Mouse (Mus musculus) megakaryocyte, embryonic 14.5 days (primary cell): ENCODE results near the gene Tfap2a. TPM values are rescaled to one million over a fixed set of nuclear protein-coding genes. Genes with fewer than 3 reads are reported as not detected.

Experiments
- H3K27me3 ChIP-seq: replicated peaks from 2 replicates; pipeline ENCODE3; 2012; ENCODE audit warnings: inconsistent platforms
- H3K36me3 ChIP-seq: replicated peaks from 2 replicates; pipeline ENCODE3; 2012; ENCODE audit warnings: low read length, inconsistent platforms, mixed read lengths
- H3K4me1 ChIP-seq: 2 replicates; pipeline ENCODE4 v1.6.1; 2012; ENCODE audit warnings: inconsistent platforms
- H3K4me3 ChIP-seq: replicated peaks from 2 replicates; pipeline ENCODE3; 2012; ENCODE audit warnings: moderate library complexity, mild to moderate bottlenecking, inconsistent platforms
- H3K9me3 ChIP-seq: 2 replicates; pipeline ENCODE4 v1.6.1; 2012; ENCODE audit warnings: inconsistent platforms
- FLI1 ChIP-seq: IDR thresholded peaks from 2 replicates; pipeline ENCODE4 v1.6.1; 2012; ENCODE audit warnings: low read length, inconsistent platforms, mixed read lengths
- GATA1 ChIP-seq: IDR thresholded peaks from 3 replicates; pipeline ENCODE4 v1.6.1; 2012; ENCODE audit warnings: mixed read lengths, low read length, inconsistent platforms, borderline replicate concordance
- polyA plus RNA-seq: library from polyadenylated mRNA; stranded (reverse); fragments of >175 nt; gene quantifications from 2 replicates; pipeline ENCODE4 v1.2.3, GENCODE M21; 2012; ENCODE audit warnings: low replicate concordance; ENCODE audit not compliant: insufficient read depth

Tfap2a gene
- polyA plus RNA-seq, 1 experiment, result not detected

GRCm38 (mm10) chr13:40734316-40734965 is 3.7 kb downstream of the Tfap2a start:
- TF ChIP-seq GATA1, result no peak
- no peak for TF ChIP-seq FLI1
- Histone ChIP-seq H3K4me3 (peak overlapping the region; percentile 89), H3K4me1 (peaks cover 51% of the 10 kb centered on the region), H3K27me3 (peaks cover 98% of the 10 kb centered on the region), H3K9me3 (no peaks in the 10 kb centered on the region), H3K36me3 (no peaks in the 10 kb centered on the region)

DNA sequence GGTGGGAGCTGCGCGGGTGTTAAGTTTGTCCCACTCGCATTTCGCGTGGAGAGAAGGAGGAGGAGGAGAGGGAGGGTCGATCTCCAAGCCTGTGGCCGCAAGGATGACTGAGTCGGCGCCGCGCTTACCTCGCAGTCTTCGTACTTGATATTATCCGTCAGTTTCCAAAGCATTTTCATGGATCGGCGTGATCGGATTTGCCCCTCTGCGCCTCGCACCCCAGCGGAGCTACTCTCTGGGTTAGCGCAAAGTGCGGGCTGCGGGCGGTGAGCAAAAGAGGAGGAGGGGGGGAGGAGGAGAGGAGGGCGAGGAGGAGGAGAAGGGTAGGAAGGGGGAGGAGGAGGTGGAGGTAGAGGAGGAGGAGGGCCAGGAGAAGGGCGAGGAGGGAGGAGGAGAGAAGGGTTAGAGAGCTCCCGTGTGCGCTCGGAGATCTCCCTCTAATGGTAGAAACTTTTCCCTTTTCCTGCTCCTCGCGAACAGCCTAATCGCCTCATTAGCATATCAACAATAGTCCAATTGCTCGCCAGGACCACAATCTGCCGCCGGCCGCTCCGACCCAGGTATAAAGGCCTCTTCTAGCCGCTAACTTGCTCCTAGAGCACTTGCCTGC is 4.5 kb downstream of the Tfap2a start:
- H3K4me1 ChIP-seq, result peaks cover 53% of the 10 kb centered on the region
- H3K9me3 ChIP-seq, result no peaks in the 10 kb centered on the region
- no peaks in the 10 kb centered on the region for H3K36me3 ChIP-seq
- TF ChIP-seq GATA1, result no peak
- TF ChIP-seq FLI1, result no peak
- peak overlapping the region; percentile 89 for H3K4me3 ChIP-seq
- H3K27me3 ChIP-seq, result peaks cover 98% of the 10 kb centered on the region

DNA sequence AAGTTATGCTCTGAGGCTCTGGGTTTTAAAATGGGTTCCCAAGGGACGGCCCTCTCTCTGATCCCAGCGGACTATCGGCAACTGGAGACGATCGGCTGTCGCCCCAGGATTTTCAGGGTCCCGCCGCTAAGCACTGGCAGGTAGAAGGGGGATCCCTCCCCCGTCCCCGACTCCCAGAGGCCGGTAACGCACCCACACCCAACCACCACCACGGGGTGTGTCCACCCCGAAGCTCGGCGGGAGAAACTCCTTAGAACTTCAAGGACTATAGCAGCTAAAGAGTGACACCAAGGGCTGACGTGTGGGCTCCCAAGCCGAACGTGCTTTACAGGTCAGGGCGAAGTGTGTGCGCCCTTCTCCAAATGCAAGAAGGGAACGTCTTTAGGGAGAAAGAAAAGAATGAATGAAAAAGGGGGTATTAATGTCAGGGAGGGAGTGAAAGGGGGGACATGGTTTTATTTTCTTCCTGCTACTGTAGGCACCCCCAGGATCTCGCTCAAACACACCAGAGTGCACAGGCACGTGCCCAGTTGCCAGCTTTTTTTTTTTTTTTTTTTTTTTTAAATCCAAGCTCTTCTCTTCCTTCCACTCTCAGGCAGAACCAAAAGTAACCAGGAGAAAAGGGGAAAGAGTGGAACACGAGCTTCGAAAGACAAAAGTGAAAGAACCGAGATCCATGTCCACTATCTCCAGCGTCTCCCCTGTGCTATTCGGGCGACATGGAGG is 5.2 kb downstream of the Tfap2a start:
- Histone ChIP-seq H3K4me3 (peak overlapping the region; percentile 89), H3K27me3 (peaks cover 98% of the 10 kb centered on the region), H3K4me1 (peaks cover 59% of the 10 kb centered on the region), H3K36me3 (no peaks in the 10 kb centered on the region), H3K9me3 (peaks cover 4% of the 10 kb centered on the region; the same call in 1 of the 2 replicates)
- no peak for TF ChIP-seq FLI1
- no peak for TF ChIP-seq GATA1

DNA sequence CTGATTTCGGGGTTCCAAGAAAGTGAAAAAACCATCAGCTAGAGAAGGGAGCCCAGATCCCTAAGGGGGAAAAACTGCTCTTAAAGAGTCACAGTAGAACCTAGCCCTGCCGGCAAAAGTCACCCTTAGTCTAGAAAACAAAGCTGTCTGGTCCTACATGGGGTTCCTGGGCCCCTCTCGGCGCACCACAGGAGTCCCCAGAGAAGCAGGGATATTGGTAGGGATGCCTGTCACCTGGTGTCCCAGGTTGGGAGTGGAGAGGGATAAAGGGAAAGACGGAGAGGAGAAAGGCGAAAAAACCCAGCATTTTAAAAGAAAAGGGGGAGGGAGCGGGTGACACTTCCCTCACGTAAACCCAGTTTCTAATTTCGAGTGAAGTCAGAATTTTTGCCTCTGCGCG is 6.1 kb downstream of the Tfap2a start:
- TF ChIP-seq FLI1 (no peak), GATA1 (no peak)
- Histone ChIP-seq H3K9me3 (peaks cover 4% of the 10 kb centered on the region; the same call in 1 of the 2 replicates), H3K4me1 (peaks cover 61% of the 10 kb centered on the region), H3K36me3 (no peaks in the 10 kb centered on the region), H3K27me3 (peaks cover 96% of the 10 kb centered on the region), H3K4me3 (no peak overlapping the region)

DNA sequence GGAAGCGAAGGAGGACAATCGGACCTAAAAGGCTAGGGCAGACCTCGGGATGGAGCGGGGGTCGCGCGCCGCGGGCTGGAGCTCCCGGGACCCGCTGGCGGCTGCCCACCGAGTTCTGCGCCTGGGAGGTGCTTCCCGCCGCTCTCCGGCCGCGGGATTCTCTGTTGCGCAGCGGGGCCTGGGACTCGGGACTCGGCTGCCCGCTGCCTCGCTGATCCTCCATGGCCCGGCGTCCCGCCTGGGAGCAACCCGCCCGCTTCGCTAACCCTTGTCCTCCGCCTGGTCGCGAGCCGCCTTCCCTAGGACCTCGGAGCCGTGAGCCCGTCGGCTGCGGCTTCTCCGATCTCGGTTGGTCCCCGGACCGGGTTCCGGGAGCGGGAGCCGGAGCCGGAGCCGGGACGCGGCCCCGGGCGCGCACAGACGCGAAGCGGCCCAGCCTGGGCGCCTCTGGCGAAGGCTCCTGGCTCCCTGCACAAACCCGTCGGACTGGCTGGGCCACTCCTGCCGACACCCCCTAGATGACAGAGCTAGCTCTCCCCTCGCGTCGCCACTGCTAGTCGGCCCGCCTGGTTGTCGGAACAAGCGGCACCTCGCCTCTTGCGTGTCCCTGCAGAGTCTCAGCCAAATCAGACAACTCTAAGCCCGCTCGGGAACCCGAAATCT is 6.9 kb downstream of the Tfap2a start:
- Histone ChIP-seq H3K9me3 (peaks cover 4% of the 10 kb centered on the region; the same call in 1 of the 2 replicates), H3K36me3 (no peaks in the 10 kb centered on the region), H3K4me1 (peaks cover 61% of the 10 kb centered on the region), H3K27me3 (peaks cover 94% of the 10 kb centered on the region), H3K4me3 (peak overlapping the region; percentile 93)
- TF ChIP-seq FLI1, result no peak
- no peak for TF ChIP-seq GATA1

GRCm38 (mm10) chr13:40730651-40731178 is 7.5 kb downstream of the Tfap2a start:
- Histone ChIP-seq H3K9me3 (peaks cover 4% of the 10 kb centered on the region; the same call in 1 of the 2 replicates), H3K4me3 (peak overlapping the region; percentile 93), H3K27me3 (peaks cover 94% of the 10 kb centered on the region)

DNA sequence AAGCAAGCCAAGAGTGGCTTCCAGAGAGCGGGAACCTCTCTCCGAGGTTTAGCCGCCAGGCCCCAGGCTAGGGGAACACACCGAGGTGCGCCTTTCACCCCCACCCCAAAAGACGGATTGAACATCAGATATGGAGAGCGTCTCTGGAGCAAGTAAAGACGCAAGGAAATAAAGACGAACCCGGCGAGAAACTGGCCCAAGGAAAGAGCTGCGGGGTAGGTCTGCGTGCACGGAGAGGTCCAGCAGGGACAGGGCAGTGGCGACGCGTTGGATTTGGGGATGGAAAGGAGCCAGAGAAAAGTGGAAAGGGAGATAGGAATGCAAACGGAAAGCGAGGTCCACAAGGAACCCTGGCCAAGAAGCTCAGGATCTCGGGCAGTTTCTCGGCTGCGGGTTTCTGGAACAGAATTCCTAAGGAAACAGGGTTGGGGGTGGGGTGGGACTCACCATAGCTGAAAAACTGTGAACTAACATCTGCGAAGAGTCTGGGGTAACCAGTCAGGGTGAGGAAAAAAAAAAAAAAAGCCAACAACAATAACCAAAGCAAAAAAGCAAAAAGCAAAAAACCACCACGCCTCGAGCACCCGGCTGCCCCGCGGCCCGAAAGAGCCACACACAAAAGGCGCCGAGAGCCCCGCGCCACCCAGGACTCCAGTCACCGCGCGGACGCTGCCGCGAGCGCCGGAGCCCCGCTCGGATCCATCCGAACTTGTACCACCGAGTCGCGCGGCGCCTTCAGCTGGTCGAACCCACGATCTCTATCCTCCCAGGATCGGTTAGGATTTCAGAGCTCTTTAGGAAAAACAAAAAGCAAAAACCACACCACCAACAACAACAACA is 8.4 kb downstream of the Tfap2a start:
- Histone ChIP-seq H3K4me3 (peak overlapping the region; percentile 82), H3K27me3 (peaks cover 93% of the 10 kb centered on the region), H3K9me3 (peaks cover 4% of the 10 kb centered on the region; the same call in 1 of the 2 replicates), H3K4me1 (peaks cover 61% of the 10 kb centered on the region), H3K36me3 (no peaks in the 10 kb centered on the region)
- TF ChIP-seq FLI1, result no peak
- TF ChIP-seq GATA1, result no peak

More at GRCm38 (mm10) chr13:40730651-40731178, 7.5 kb downstream of the Tfap2a start:
- Histone ChIP-seq H3K4me1 (peaks cover 61% of the 10 kb centered on the region), H3K36me3 (no peaks in the 10 kb centered on the region)
- no peak for TF ChIP-seq GATA1
- no peak for TF ChIP-seq FLI1

DNA sequence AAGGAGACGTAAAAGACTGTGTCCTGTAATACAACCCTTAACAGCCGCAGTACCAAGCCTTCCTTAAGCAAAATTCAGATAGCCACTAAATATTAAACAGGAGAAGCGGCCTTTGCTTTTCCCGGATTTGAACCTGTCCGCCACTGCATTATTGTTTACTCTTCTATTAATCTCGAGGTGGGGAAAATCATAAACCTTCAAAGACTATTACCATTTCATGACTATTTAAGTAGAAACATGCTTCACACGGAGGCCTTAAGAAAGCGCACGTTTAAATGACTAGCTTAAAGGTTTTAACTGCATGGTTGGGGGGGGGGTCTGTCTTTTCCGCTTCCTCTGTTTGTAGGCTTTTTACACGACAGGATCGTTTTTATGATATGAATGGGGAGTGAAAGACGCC is 9.1 kb downstream of the Tfap2a start:
- no peak for TF ChIP-seq FLI1
- TF ChIP-seq GATA1, result no peak
- Histone ChIP-seq H3K9me3 (peaks cover 4% of the 10 kb centered on the region; the same call in 1 of the 2 replicates), H3K27me3 (peaks cover 91% of the 10 kb centered on the region), H3K4me1 (peaks cover 53% of the 10 kb centered on the region), H3K36me3 (no peaks in the 10 kb centered on the region), H3K4me3 (no peak overlapping the region)
